Mouse (Mus musculus): ENCODE results near the gene Eapp. TPM values are rescaled to one million over a fixed set of nuclear protein-coding genes. Genes with fewer than 3 reads are reported as not detected.
"Not testable (repeated sequence)": the region's sequence is repeated elsewhere in the genome, so short reads cannot be mapped to it uniquely, and the experiment has no call there.

Gene Eapp
- 59.8 and 60.8 TPM in 2 replicates for polyA plus RNA-seq (2015; fragmentation: Nextera tagmentation; extraction: Ambion mirVana)

DNA sequence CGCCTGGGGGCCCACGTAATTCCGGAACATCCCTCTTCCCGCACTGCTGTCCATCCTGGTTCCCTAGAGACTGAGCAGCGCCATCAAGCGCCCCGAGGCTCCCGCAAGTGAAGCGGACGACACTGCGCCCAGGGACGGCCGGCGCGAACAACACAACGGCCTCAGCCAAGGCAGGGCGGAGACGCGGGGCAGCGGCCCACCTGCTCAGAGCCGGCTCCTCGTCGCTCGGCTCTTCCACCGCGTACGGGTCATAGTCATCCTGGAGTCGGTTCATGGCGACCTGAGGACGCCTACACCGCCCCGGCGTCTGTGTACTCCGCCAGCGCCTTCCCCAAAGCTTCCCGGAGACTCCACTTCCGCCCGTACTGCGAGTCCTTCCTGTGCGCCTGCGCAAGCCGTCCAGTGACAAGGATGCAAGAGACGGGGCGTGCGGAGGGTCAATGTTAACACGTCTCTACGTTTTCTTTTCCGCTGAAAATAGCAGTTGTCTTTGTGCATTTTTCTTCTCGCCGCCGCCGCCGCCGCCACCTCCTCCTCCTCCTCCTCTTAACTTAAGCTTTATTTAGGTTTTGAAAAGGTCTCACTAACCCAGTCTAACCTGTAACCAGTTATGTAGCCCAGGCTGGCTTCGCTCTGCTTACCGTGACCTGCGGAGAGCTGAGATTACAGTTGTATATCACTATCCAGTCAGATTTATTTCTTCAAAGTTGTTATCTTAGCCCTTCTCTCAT, at the start of gene Eapp:
Eapp (minus strand) TSS at position 387 of the 731 bp plus-strand sequence.
- WGBS: under 1% methylated on average over 57 of the region's 57 CpGs
- peak within 1 kb of the TSS; percentile 97 for H3K27ac ChIP-seq (ENCODE audit: low read length)
- peak within 1 kb of the TSS; percentile 91 for H3K9ac ChIP-seq (replicated peaks; ENCODE audit: low read length)
- H3K4me2 ChIP-seq (replicated peaks; ENCODE audit: low read depth, low read length): peak within 1 kb of the TSS; percentile 79
- ATAC-seq (ENCODE audit: low FRiP score, low TSS enrichment): peak; percentile 94
- H3K9me3 ChIP-seq (ENCODE audit: low read length): no peaks in the 10 kb centered on the region
- H3K4me3 ChIP-seq (ENCODE audit: low read length): peak within 1 kb of the TSS; percentile 95
- H3K4me1 ChIP-seq (ENCODE audit: insufficient read depth, low read length): peaks cover 8% of the 10 kb centered on the region
- no peaks in the 10 kb centered on the region for H3K27me3 ChIP-seq (ENCODE audit: insufficient read depth, low read length)
- H3K36me3 ChIP-seq (ENCODE audit: insufficient read depth, low read length): peaks cover 9% of the 10 kb centered on the region; the same call in 1 of the 2 replicates

DNA sequence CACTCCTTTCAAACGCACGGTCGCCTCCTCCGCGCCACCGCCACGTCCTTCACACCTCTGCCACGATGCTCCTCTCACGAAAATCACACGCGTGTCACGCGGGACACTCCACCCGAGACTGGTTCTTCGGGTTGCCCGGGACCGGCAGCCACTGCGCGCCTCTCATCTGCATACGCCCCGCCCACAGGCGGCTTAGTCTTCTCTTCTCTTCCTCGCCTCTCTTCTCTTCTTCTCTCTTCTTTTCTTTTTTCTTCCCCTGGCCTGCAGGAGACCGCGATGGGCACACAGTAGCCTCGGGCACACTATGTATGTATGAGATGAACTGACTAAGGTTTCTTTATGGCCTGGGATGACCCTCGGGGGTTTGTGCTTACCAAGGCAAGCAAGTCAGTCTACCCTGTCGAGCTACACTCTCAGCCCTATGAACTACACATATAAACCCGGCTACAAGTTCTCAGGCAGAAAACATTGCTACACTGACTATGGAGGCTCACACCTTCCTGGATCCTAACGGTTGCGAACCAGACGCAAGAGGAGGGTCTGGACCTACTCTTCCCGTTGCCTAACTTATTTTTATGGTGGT, 43.1 kb upstream of the Eapp start:
- ATAC-seq (ENCODE audit: low FRiP score, low TSS enrichment): peak; percentile 46
- WGBS: 0% methylated on average over 4 of the region's 33 CpGs
- not testable (repeated sequence) for H3K4me2 ChIP-seq (replicated peaks; ENCODE audit: low read depth, low read length)

DNA sequence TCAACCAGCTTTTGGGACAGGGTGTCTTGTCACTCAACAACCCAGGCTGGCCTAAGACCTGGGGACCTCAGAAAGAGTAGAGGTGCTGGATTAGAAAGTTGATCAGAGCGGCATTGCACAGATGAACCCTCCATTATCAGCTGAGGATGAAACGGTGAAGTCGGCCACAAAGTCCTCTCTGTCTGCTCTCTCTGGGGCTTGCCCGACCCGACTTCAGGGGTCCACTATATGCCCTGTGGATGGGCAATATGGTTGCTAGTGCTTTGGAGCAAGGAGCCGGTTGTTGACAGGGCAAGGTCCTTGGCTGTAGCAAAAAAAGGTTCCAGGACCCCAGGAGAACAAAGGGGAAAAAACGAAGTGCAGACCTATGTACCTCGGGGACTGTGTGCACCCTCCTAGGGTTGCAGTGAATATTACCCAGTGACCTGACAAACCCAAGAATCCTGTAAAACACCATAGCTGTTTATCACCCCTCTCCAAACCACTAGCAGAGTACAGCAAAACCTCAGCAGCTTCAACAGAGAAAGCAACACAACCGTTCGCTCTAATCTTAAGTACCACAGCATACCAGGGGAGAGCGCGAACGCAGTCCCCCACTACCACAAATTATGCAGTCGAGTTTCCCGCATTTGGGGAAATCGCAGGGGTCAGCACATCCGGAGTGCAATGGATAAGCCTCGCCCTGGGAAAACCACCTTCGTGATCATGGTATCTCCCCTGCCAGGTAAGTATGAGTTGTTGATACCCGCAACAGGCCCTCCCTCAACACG, 42.4 kb upstream of the Eapp start:
- H3K4me2 ChIP-seq (replicated peaks; ENCODE audit: low read depth, low read length); H3K36me3 ChIP-seq (ENCODE audit: insufficient read depth, low read length); H3K27me3 ChIP-seq (ENCODE audit: insufficient read depth, low read length); H3K9me3 ChIP-seq (ENCODE audit: low read length); H3K4me1 ChIP-seq (ENCODE audit: insufficient read depth, low read length); H3K27ac ChIP-seq (ENCODE audit: low read length); H3K4me3 ChIP-seq (ENCODE audit: low read length); H3K9ac ChIP-seq (replicated peaks; ENCODE audit: low read length): not testable (repeated sequence)
- no CpG with 5 or more reads among the region's 21 CpGs for WGBS
- peak; percentile 93 for ATAC-seq (ENCODE audit: low FRiP score, low TSS enrichment)

More for the DNA sequence above, 43.1 kb upstream of the Eapp start:
- H3K36me3 ChIP-seq (ENCODE audit: insufficient read depth, low read length); H3K9me3 ChIP-seq (ENCODE audit: low read length); H3K27ac ChIP-seq (ENCODE audit: low read length); H3K4me3 ChIP-seq (ENCODE audit: low read length); H3K4me1 ChIP-seq (ENCODE audit: insufficient read depth, low read length); H3K9ac ChIP-seq (replicated peaks; ENCODE audit: low read length); H3K27me3 ChIP-seq (ENCODE audit: insufficient read depth, low read length): not testable (repeated sequence)

DNA sequence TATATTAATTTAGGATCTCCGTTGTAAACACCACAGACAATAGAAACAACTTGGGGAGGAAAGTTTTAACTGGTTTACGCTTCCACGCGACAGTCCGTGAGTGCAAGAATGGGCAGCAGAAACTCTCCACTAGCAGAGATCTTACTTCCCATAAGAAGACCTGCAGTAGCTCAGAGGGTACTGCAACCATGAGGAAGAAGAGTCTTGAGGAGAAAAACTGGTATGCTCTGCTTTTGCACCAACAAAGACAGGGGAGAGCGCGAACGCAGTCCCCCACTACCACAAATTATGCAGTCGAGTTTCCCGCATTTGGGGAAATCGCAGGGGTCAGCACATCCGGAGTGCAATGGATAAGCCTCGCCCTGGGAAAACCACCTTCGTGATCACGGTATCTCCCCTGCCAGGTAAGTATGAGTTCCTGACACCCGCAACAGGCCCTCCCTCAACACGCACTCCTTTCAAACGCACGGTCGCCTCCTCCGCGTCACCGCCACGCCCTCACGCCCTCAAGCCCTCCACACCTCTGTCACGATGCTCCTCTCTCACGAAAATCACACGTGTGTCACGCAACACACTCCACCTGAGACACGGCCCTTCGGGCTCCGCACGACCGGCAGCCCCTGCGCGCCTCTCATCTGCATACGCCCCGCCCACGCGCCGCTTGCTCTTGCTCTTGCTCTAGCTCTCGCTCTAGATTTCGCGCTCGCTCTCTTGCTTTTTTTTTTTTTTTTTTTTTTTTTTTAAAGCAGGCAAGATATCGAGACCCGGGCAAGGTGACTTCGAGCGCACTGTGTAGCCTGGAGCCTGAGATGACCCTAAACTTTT, 38.8 kb upstream of the Eapp start:
- peak; percentile 60 for ATAC-seq (ENCODE audit: low FRiP score, low TSS enrichment)
- 0% methylated on average over 4 of the region's 49 CpGs for WGBS

DNA sequence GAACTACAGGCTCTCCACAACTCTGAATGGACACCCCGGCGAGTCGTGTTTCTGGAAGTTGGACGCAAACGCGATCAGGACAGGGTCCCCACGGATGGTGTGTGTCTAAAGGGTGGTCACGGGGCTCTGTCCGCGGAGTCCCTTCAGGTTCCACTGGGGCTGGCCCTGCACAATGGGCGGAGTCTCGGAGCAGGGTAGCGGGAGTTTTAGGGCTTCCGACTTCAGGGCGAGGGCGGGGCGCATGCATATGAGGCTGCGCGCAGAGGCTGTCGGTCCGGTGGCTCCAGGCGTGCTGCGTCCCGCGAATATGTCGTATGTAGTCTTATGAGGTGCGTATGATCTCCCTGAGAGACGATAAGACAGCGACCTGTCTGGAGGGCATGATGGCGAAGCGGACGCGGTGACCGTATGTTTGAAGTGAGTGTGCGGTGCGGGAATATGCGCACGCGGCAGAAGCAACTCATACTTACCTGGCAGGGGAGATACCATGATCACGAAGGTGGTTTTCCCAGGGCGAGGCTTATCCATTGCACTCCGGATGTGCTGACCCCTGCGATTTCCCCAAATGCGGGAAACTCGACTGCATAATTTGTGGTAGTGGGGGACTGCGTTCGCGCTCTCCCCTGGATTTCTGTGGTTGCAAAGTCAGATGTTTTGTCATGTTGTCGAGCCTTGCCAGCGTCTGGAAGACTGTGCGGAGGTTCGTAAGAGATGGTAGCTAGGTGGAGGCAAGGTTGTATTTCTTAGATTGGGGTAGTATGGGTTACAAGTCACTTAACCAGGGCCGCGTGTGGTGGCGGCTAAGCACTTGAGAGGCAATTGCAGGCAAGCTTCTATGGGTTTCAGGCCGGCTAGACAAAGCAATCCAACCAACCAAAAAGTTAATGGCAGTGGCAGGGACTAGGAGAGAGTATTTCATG, 33.7 kb upstream of the Eapp start:
- not testable (repeated sequence) for H3K27me3 ChIP-seq (ENCODE audit: insufficient read depth, low read length); H3K4me1 ChIP-seq (ENCODE audit: insufficient read depth, low read length); H3K4me2 ChIP-seq (replicated peaks; ENCODE audit: low read depth, low read length); H3K9me3 ChIP-seq (ENCODE audit: low read length); H3K36me3 ChIP-seq (ENCODE audit: insufficient read depth, low read length); H3K4me3 ChIP-seq (ENCODE audit: low read length); H3K27ac ChIP-seq (ENCODE audit: low read length); H3K9ac ChIP-seq (replicated peaks; ENCODE audit: low read length)
- WGBS: no CpG with 5 or more reads among the region's 56 CpGs
- ATAC-seq (ENCODE audit: low FRiP score, low TSS enrichment): peak; percentile 95

More for the DNA sequence above, 38.8 kb upstream of the Eapp start:
- H3K27me3 ChIP-seq (ENCODE audit: insufficient read depth, low read length); H3K4me2 ChIP-seq (replicated peaks; ENCODE audit: low read depth, low read length); H3K36me3 ChIP-seq (ENCODE audit: insufficient read depth, low read length); H3K9ac ChIP-seq (replicated peaks; ENCODE audit: low read length); H3K27ac ChIP-seq (ENCODE audit: low read length); H3K4me1 ChIP-seq (ENCODE audit: insufficient read depth, low read length); H3K9me3 ChIP-seq (ENCODE audit: low read length); H3K4me3 ChIP-seq (ENCODE audit: low read length): not testable (repeated sequence)

DNA sequence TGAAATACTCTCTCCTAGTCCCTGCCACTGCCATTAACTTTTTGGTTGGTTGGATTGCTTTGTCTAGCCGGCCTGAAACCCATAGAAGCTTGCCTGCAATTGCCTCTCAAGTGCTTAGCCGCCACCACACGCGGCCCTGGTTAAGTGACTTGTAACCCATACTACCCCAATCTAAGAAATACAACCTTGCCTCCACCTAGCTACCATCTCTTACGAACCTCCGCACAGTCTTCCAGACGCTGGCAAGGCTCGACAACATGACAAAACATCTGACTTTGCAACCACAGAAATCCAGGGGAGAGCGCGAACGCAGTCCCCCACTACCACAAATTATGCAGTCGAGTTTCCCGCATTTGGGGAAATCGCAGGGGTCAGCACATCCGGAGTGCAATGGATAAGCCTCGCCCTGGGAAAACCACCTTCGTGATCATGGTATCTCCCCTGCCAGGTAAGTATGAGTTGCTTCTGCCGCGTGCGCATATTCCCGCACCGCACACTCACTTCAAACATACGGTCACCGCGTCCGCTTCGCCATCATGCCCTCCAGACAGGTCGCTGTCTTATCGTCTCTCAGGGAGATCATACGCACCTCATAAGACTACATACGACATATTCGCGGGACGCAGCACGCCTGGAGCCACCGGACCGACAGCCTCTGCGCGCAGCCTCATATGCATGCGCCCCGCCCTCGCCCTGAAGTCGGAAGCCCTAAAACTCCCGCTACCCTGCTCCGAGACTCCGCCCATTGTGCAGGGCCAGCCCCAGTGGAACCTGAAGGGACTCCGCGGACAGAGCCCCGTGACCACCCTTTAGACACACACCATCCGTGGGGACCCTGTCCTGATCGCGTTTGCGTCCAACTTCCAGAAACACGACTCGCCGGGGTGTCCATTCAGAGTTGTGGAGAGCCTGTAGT, 23.4 kb upstream of the Eapp start:
- H3K36me3 ChIP-seq (ENCODE audit: insufficient read depth, low read length); H3K9me3 ChIP-seq (ENCODE audit: low read length); H3K4me3 ChIP-seq (ENCODE audit: low read length); H3K27me3 ChIP-seq (ENCODE audit: insufficient read depth, low read length); H3K4me1 ChIP-seq (ENCODE audit: insufficient read depth, low read length); H3K9ac ChIP-seq (replicated peaks; ENCODE audit: low read length); H3K4me2 ChIP-seq (replicated peaks; ENCODE audit: low read depth, low read length); H3K27ac ChIP-seq (ENCODE audit: low read length): not testable (repeated sequence)
- ATAC-seq (ENCODE audit: low FRiP score, low TSS enrichment): peak; percentile 95
- WGBS: no CpG with 5 or more reads among the region's 56 CpGs

DNA sequence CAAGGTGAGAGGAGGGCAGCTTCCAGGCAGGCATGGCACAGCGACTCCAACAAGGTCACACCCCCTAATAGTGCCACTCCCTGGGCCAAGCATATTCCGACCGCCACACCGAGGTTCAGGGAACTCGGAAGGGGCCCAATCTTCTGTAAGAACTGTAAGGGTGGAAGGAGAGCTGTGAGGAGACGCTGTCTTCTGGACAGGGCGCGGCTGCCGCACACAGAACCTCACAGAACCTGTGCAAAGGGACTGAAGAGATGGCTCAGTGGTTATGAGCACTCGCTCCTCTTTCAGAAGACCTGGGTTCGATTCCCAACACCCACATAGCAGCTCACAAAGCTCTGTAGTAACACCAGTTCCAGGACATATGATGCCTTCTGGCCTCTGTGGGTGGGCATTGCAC, 21.8 kb upstream of the Eapp start:
- not testable (repeated sequence) for H3K36me3 ChIP-seq (ENCODE audit: insufficient read depth, low read length); H3K4me2 ChIP-seq (replicated peaks; ENCODE audit: low read depth, low read length); H3K9me3 ChIP-seq (ENCODE audit: low read length); H3K27me3 ChIP-seq (ENCODE audit: insufficient read depth, low read length); ATAC-seq (ENCODE audit: low FRiP score, low TSS enrichment); H3K4me3 ChIP-seq (ENCODE audit: low read length); H3K4me1 ChIP-seq (ENCODE audit: insufficient read depth, low read length); H3K9ac ChIP-seq (replicated peaks; ENCODE audit: low read length); H3K27ac ChIP-seq (ENCODE audit: low read length)
- WGBS: 71% methylated on average over 5 of the region's 11 CpGs

DNA sequence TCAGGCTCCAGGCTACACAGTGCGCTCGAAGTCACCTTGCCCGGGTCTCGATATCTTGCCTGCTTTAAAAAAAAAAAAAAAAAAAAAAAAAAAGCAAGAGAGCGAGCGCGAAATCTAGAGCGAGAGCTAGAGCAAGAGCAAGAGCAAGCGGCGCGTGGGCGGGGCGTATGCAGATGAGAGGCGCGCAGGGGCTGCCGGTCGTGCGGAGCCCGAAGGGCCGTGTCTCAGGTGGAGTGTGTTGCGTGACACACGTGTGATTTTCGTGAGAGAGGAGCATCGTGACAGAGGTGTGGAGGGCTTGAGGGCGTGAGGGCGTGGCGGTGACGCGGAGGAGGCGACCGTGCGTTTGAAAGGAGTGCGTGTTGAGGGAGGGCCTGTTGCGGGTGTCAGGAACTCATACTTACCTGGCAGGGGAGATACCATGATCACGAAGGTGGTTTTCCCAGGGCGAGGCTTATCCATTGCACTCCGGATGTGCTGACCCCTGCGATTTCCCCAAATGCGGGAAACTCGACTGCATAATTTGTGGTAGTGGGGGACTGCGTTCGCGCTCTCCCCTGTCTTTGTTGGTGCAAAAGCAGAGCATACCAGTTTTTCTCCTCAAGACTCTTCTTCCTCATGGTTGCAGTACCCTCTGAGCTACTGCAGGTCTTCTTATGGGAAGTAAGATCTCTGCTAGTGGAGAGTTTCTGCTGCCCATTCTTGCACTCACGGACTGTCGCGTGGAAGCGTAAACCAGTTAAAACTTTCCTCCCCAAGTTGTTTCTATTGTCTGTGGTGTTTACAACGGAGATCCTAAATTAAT, 18.3 kb upstream of the Eapp start:
- not testable (repeated sequence) for H3K27me3 ChIP-seq (ENCODE audit: insufficient read depth, low read length); H3K36me3 ChIP-seq (ENCODE audit: insufficient read depth, low read length); H3K9ac ChIP-seq (replicated peaks; ENCODE audit: low read length); H3K27ac ChIP-seq (ENCODE audit: low read length); H3K4me2 ChIP-seq (replicated peaks; ENCODE audit: low read depth, low read length); H3K9me3 ChIP-seq (ENCODE audit: low read length); H3K4me1 ChIP-seq (ENCODE audit: insufficient read depth, low read length); H3K4me3 ChIP-seq (ENCODE audit: low read length)
- WGBS: 0% methylated on average over 2 of the region's 48 CpGs
- ATAC-seq (ENCODE audit: low FRiP score, low TSS enrichment): peak; percentile 55
